Mouse (Mus musculus) kidney, adult 2 months (tissue): ENCODE data around the gene Shisal2a. TPM values are rescaled to one million over a fixed set of nuclear protein-coding genes. Genes with fewer than 3 reads are reported as not detected.

Source experiments
- DNase-seq: peaks from one replicate; pipeline ENCODE4 v3.0.0; 2021
- H3K27ac ChIP-seq: fragments of 200-500 bp; 2 replicates; pipeline ENCODE4 v1.5.1; 2012; ENCODE audit warnings: low read depth, low read length, control low read depth, inconsistent platforms; ENCODE audit not compliant: insufficient read depth
- H3K27me3 ChIP-seq: fragments of 200-500 bp; replicated peaks from 2 replicates; pipeline ENCODE4 v1.6.1; 2012; ENCODE audit warnings: mild to moderate bottlenecking, moderate library complexity, low read length, inconsistent platforms; ENCODE audit not compliant: control insufficient read depth, insufficient read depth
- H3K36me3 ChIP-seq: fragments of 200-500 bp; 2 replicates; pipeline ENCODE4 v1.6.1; 2012; ENCODE audit warnings: mild to moderate bottlenecking, moderate library complexity, low read length, inconsistent platforms; ENCODE audit not compliant: control insufficient read depth, insufficient read depth
- H3K4me1 ChIP-seq: fragments of 200-500 bp; 2 replicates; pipeline ENCODE4 v1.6.1; 2011; ENCODE audit warnings: low read length; ENCODE audit not compliant: control insufficient read depth, insufficient read depth
- H3K4me3 ChIP-seq: fragments of 200-500 bp; 2 replicates; pipeline ENCODE4 v1.5.1; 2011; ENCODE audit warnings: mild to moderate bottlenecking, low read depth, low read length, control low read depth; ENCODE audit not compliant: insufficient read depth
- CTCF ChIP-seq: fragments of 200-500 bp; conservative IDR thresholded peaks from 2 replicates; pipeline ENCODE4 v1.5.1; 2011; ENCODE audit warnings: low read depth, mild to moderate bottlenecking, control low read depth, low read length, moderate library complexity, mixed read lengths; ENCODE audit not compliant: insufficient read depth, insufficient read length
- POLR2A ChIP-seq: fragments of 200-500 bp; IDR thresholded peaks from one replicate; pipeline ENCODE4 v1.6.1; 2011; ENCODE audit warnings: low read depth, low read length, control low read depth
- WGBS: fragments of 180-500 bp; shearing (Covaris S2); methylation state at CpG from one replicate; pipeline ENCODE4 v1.1.7; 2018; 5-methylcytosine and 5-hydroxymethylcytosine counted together
- polyA plus RNA-seq: library from polyadenylated mRNA; depleted of rRNA; stranded (reverse); fragments of >200 nt; gene quantifications from 2 replicates; pipeline ENCODE4 v1.2.3, GENCODE M21; 2012

Shisal2a gene
- polyA plus RNA-seq, 1 experiment, result 0.25 TPM

- Histone ChIP-seq H3K27ac (no peak overlapping the region), H3K27me3 (no peaks in the 10 kb centered on the region), H3K36me3 (no peaks in the 10 kb centered on the region), H3K4me3 (no peak overlapping the region), H3K4me1 (no peaks in the 10 kb centered on the region)
- TF ChIP-seq CTCF (no peak), POLR2A (no peak)
- WGBS, result 48% methylated on average over 5 of the region's 5 CpGs
- DNase-seq, result no peak
These were observed 34.8 kb downstream of the Shisal2a start for GRCm38 (mm10) chr4:108348256-108348875.

DNA sequence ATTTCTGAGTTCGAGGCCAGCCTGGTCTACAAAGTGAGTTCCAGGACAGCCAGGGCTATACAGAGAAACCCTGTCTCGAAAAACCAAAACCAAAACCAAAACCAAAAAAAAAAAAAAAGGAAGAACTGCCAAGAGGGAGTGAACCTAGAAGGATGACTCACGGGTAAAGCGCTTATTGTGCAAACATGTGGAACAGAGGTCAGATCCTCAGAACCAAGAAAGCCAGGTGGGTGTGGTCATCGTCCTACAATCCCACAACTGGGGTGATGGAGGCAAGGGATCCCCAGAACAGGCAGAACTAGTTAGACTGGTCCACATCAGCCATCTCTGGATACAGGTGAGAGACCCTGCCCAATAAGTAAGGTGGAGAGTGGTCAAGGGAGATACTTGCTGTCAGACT lies 36.0 kb downstream of the Shisal2a start:
- DNase-seq, result no peak
- Histone ChIP-seq H3K27me3 (no peaks in the 10 kb centered on the region), H3K4me1 (no peaks in the 10 kb centered on the region), H3K4me3 (no peak overlapping the region), H3K36me3 (no peaks in the 10 kb centered on the region), H3K27ac (no peak overlapping the region)
- WGBS, result 43% methylated on average over 5 of the region's 5 CpGs
- TF ChIP-seq POLR2A (no peak), CTCF (no peak)

DNA sequence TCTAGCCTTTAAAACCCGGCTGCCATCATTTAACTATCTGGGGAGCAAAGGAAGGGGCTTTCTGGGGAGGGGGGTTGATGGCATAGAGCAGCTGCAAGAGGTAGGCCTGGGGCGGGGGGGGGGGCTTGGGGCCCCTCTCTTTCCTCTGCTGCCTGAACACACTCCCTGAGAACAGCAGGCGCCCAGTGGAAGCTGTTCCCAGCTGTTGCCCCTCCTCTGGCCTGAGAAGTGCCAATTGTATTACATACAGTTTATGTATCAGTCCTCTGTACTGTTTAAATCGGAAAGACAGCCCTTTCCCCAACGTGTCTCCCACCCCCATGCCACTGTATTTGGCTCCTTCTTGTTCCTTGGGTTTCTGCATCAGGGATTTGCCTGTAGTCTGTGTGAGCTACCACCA lies 37.3 kb downstream of the Shisal2a start:
- Histone ChIP-seq H3K4me3 (no peak overlapping the region), H3K4me1 (no peaks in the 10 kb centered on the region), H3K36me3 (no peaks in the 10 kb centered on the region), H3K27me3 (no peaks in the 10 kb centered on the region), H3K27ac (no peak overlapping the region)
- DNase-seq, result no peak
- TF ChIP-seq POLR2A, result no peak
- no peak for TF ChIP-seq CTCF
- 65% methylated on average over 5 of the region's 5 CpGs for WGBS

- TF ChIP-seq CTCF (no peak), POLR2A (no peak)
- Histone ChIP-seq H3K36me3 (no peaks in the 10 kb centered on the region), H3K4me1 (no peaks in the 10 kb centered on the region), H3K27me3 (no peaks in the 10 kb centered on the region), H3K4me3 (no peak overlapping the region), H3K27ac (no peak overlapping the region)
- DNase-seq, result no peak
- 41% methylated on average over 7 of the region's 7 CpGs for WGBS
These were observed 38.5 kb downstream of the Shisal2a start for GRCm38 (mm10) chr4:108344631-108345083.

DNA sequence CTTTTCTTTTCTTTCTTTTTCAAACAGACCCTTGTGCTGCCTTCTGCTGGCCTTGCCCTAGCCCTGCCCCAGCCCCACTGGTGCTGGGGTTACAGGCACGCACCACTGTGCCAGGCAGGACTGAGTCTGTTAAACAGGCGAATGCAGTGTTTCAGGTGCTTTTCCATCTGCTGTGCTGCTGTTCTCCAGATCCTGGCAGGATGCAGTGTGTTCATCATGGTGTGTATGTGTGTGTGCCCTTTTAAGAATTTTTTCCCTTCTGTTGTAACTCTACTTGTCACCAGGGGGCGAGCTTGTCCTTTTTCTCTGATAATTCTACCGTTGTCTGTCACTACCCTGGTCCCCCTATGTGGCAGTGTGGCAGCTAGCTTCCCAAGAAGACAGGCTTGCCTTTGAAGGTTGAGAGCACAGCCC lies 43.9 kb downstream of the Shisal2a start:
- peak; percentile 59 for DNase-seq
- 20% methylated on average over 4 of the region's 4 CpGs for WGBS
- TF ChIP-seq POLR2A (no peak), CTCF (peak; percentile 68)
- H3K27ac ChIP-seq, result no peak overlapping the region
- H3K4me1 ChIP-seq, result no peaks in the 10 kb centered on the region
- no peaks in the 10 kb centered on the region for H3K27me3 ChIP-seq
- no peaks in the 10 kb centered on the region for H3K36me3 ChIP-seq
- no peak overlapping the region for H3K4me3 ChIP-seq

GRCm38 (mm10) chr4:108338811-108339210 lies 44.3 kb downstream of the Shisal2a start:
- Histone ChIP-seq H3K36me3 (no peaks in the 10 kb centered on the region), H3K27ac (no peak overlapping the region), H3K4me1 (no peaks in the 10 kb centered on the region), H3K4me3 (no peak overlapping the region), H3K27me3 (no peaks in the 10 kb centered on the region)
- no peak for TF ChIP-seq CTCF
- no peak for TF ChIP-seq POLR2A
- WGBS, result 79% methylated on average over 10 of the region's 10 CpGs
- DNase-seq, result no peak

DNA sequence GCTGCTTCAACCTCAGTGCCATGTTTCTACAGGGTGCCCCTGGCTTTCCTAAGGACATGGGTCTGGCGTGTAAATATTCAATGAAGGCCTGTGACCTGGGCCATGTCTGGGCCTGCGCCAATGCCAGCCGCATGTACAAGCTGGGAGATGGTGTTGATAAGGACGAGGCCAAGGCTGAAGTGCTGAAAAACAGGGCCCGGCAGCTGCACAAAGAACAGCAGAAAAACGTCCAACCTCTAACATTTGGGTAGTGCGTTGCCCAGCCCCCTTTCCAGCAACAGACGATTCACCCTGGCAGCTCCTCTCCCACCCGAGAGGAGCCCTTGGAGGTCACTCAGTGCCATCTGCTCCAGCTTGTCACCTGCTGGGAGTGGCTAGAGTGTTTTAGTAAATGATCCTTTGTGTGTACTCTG lies 44.8 kb downstream of the Shisal2a start:
- Histone ChIP-seq H3K4me1 (no peaks in the 10 kb centered on the region), H3K27me3 (no peaks in the 10 kb centered on the region), H3K36me3 (no peaks in the 10 kb centered on the region), H3K4me3 (no peak overlapping the region), H3K27ac (no peak overlapping the region)
- TF ChIP-seq CTCF (no peak), POLR2A (no peak)
- DNase-seq, result no peak
- WGBS, result 73% methylated on average over 9 of the region's 9 CpGs
